Mouse (Mus musculus) bone marrow macrophage, adult 2 months (primary cell): ENCODE measurements around the gene Prdm11. TPM values are rescaled to one million over a fixed set of nuclear protein-coding genes. Genes with fewer than 3 reads are reported as not detected.

Experiments used
- H3K27ac ChIP-seq: 2 replicates; pipeline ENCODE4 v1.5.1; 2012; ENCODE audit warnings: low read depth, low read length; ENCODE audit not compliant: insufficient read depth
- H3K4me1 ChIP-seq: 2 replicates; pipeline ENCODE4 v1.6.1; 2012; ENCODE audit warnings: low read length; ENCODE audit not compliant: control insufficient read depth, insufficient read depth
- H3K4me3 ChIP-seq: 2 replicates; pipeline ENCODE4 v1.5.1; 2012; ENCODE audit warnings: mild to moderate bottlenecking, low read length, moderate library complexity; ENCODE audit not compliant: insufficient read depth
- CTCF ChIP-seq: IDR thresholded peaks from 2 replicates; pipeline ENCODE4 v1.5.1; 2012; ENCODE audit warnings: low read depth, mild to moderate bottlenecking, low read length, moderate library complexity
- POLR2A ChIP-seq: IDR thresholded peaks from 2 replicates; pipeline ENCODE4 v1.6.1; 2012; ENCODE audit warnings: mild to moderate bottlenecking, low read depth, low read length, borderline replicate concordance
- polyA plus RNA-seq: library from polyadenylated mRNA; stranded (reverse); fragments of >200 nt; gene quantifications from 2 replicates; pipeline ENCODE4 v1.2.4, GENCODE M21; 2012; ENCODE audit not compliant: missing spikeins, insufficient read depth, insufficient read length

Gene Prdm11
- polyA plus RNA-seq, 1 experiment: 2.9 TPM

GRCm38 (mm10) chr2:93013415-93014092 is 32.4 kb downstream of the Prdm11 start:
- Histone ChIP-seq H3K4me1 (no peaks in the 10 kb centered on the region), H3K27ac (no peak overlapping the region), H3K4me3 (no peak overlapping the region)
- TF ChIP-seq CTCF (no peak), POLR2A (no peak)

- Histone ChIP-seq H3K4me3 (no peak overlapping the region), H3K4me1 (no peaks in the 10 kb centered on the region), H3K27ac (no peak overlapping the region)
- TF ChIP-seq CTCF: no peak
Measured at GRCm38 (mm10) chr2:93012976-93013375, 33.0 kb downstream of the Prdm11 start.

DNA sequence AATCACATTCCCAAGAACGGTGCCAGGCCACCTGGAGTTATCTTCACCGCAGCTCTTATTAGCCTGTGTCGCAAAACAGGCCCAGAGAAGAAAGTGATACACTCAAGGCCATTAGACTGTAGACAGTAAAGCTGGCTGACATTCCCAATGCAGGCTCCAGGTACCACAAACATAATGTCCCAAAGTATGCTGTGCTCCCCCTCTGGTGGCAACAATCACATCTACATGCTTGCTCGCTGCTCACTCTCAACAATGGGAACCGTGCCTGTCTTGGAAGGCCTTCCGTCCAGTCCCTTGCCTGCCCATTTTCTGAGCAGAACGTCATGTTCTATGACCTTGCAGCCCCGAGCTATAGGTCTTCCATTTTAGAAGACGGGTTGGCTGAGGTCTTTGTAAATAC is 34.0 kb downstream of the Prdm11 start:
- TF ChIP-seq CTCF (no peak), POLR2A (no peak)
- Histone ChIP-seq H3K4me3 (no peak overlapping the region), H3K4me1 (no peaks in the 10 kb centered on the region), H3K27ac (no peak overlapping the region)

- Histone ChIP-seq H3K4me1 (no peaks in the 10 kb centered on the region), H3K27ac (no peak overlapping the region), H3K4me3 (no peak overlapping the region)
- no peak for TF ChIP-seq POLR2A
- no peak for TF ChIP-seq CTCF
Measured at GRCm38 (mm10) chr2:93011465-93011864, 34.5 kb downstream of the Prdm11 start.

- H3K27ac ChIP-seq: no peak overlapping the region
- no peak for TF ChIP-seq CTCF
- TF ChIP-seq POLR2A: no peak
- H3K4me1 ChIP-seq: no peaks in the 10 kb centered on the region
- H3K4me3 ChIP-seq: no peak overlapping the region
Measured at GRCm38 (mm10) chr2:93007967-93008685, 37.8 kb downstream of the Prdm11 start.

- no peak overlapping the region for H3K27ac ChIP-seq
- no peaks in the 10 kb centered on the region for H3K4me1 ChIP-seq
- TF ChIP-seq CTCF (no peak), POLR2A (no peak)
- H3K4me3 ChIP-seq: no peak overlapping the region
Measured at GRCm38 (mm10) chr2:93005028-93005427, 40.9 kb downstream of the Prdm11 start.

DNA sequence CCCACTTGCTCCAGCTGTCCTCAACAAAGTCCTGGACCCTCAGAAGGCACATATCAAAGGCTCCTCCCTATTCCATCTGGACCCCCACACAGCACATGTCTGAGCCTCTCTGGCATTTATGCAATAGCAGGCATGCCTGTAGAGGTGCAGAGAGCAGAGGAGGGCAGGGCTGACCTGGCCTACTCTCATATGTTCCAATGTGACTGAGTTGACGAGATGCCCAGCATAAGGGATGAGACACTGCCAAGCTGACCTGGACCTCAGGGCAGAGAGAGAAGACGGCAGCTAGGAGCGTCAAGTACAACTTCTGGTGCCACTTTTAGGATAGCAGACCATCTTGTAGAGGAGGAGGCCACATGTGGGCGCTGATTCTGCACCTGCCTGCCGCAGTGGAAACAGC is 54.0 kb downstream of the Prdm11 start:
- no peak for TF ChIP-seq POLR2A
- H3K27ac ChIP-seq: no peak overlapping the region
- no peaks in the 10 kb centered on the region for H3K4me1 ChIP-seq
- H3K4me3 ChIP-seq: no peak overlapping the region

- H3K4me1 ChIP-seq: no peaks in the 10 kb centered on the region
- H3K27ac ChIP-seq: no peak overlapping the region
- no peak overlapping the region for H3K4me3 ChIP-seq
- no peak for TF ChIP-seq POLR2A
- no peak for TF ChIP-seq CTCF
Measured at GRCm38 (mm10) chr2:92989593-92989992, 56.4 kb downstream of the Prdm11 start.

GRCm38 (mm10) chr2:92987901-92988631 is 57.9 kb downstream of the Prdm11 start:
- TF ChIP-seq POLR2A (no peak), CTCF (no peak)
- Histone ChIP-seq H3K4me3 (no peak overlapping the region), H3K27ac (no peak overlapping the region), H3K4me1 (no peaks in the 10 kb centered on the region)

GRCm38 (mm10) chr2:92987108-92987618 is 58.8 kb downstream of the Prdm11 start:
- TF ChIP-seq POLR2A (no peak), CTCF (no peak)
- H3K4me1 ChIP-seq: no peaks in the 10 kb centered on the region
- H3K4me3 ChIP-seq: no peak overlapping the region
- H3K27ac ChIP-seq: no peak overlapping the region
